Comparison of ENCODE assay signal across 14 mouse cellular contexts in the genomic region with DNA sequence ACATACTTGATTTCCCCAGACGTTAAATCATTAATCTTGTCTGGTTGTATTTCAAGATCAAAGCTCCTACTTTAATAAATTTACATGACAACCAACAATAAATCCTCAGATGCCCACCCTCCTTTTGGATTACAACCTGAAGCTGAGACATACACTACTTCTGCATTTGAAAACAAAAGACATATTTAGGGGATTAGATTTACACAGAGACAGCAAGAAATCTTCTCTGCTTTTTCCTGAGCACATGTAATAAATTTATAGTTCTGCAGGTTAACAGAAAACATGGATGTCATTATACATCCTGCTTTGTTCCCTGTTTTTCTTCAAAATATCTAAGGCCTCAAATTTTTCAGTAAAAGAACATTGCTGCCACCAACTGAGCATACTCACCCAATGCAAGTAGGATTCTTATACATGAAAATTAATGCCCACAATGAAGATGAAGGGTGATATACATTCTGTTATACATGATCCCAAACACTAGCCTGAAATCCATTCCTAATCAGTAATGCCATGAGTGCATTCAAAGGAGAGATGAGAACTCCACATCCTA.
A peak's percentile ranks its signal among the peaks of the same experiment; 100 is the strongest.
DNase-seq lines count a peak whose midpoint lies in the region; ATAC-seq and TF ChIP-seq lines count a peak whose summit lies in the region.
"Had no signal": no experiment of that assay in that cellular context is flagged by ENCODE, and none has a peak within 500 bp of the region (broad histone marks: within the 10 kb centered on the region; RNA-seq: fewer than 3 reads in every experiment).

No protein-coding gene starts in this region.

- no peaks in the 10 kb centered on the region for H3K36me3 ChIP-seq in forebrain, embryonic 13.5 days (ENCODE audit: poor library complexity, severe bottlenecking)
- no peaks in the 10 kb centered on the region for H3K36me3 ChIP-seq in forebrain, embryonic 15.5 days
- no peaks in the 10 kb centered on the region for H3K36me3 ChIP-seq in neural tube, embryonic 15.5 days
- H3K36me3 ChIP-seq: limb, embryonic 12.5 days had no signal

- intact Hi-C loops in left cerebral cortex, adult 2 months (cut with DNase I): no loop called here
- intact Hi-C loops in gastrocnemius, postnatal 14 days (cut with DNase I; ENCODE audit: low total_unique reads): no loop called here

- H3K27me3 ChIP-seq in forebrain, embryonic 13.5 days: no peaks in the 10 kb centered on the region
- no peaks in the 10 kb centered on the region for H3K27me3 ChIP-seq in forebrain, embryonic 15.5 days
- no peaks in the 10 kb centered on the region for H3K27me3 ChIP-seq in neural tube, embryonic 15.5 days (replicated peaks)
- H3K27me3 ChIP-seq: limb, embryonic 12.5 days had no signal

- H3K9me3 ChIP-seq in forebrain, embryonic 13.5 days (replicated peaks): no peaks in the 10 kb centered on the region
- no peaks in the 10 kb centered on the region for H3K9me3 ChIP-seq in forebrain, embryonic 15.5 days
- no peaks in the 10 kb centered on the region for H3K9me3 ChIP-seq in neural tube, embryonic 15.5 days (replicated peaks)
- H3K9me3 ChIP-seq: limb, embryonic 12.5 days had no signal

- TF ChIP-seq CTCF in left cerebral cortex, adult 2 months (IDR thresholded peaks at IDR 0.05): peak; percentile 59

- H3K4me2 ChIP-seq in forebrain, embryonic 13.5 days: no peak overlapping the region
- no peak overlapping the region for H3K4me2 ChIP-seq in forebrain, embryonic 15.5 days (replicated peaks)
- no peak overlapping the region for H3K4me2 ChIP-seq in neural tube, embryonic 15.5 days
- H3K4me2 ChIP-seq: limb, embryonic 12.5 days had no signal

- ATAC-seq in forebrain, embryonic 13.5 days: peak; percentile 21; the same call in 1 of the 2 replicates
- ATAC-seq in forebrain, embryonic 15.5 days (replicated peaks): no peak; the same call in 1 of the 2 replicates
- ATAC-seq in neural tube, embryonic 15.5 days (ENCODE audit: low FRiP score): peak; percentile 47; the same call in 1 of the 2 replicates

- no peaks in the 10 kb centered on the region for H3K4me1 ChIP-seq in forebrain, embryonic 13.5 days
- H3K4me1 ChIP-seq in forebrain, embryonic 15.5 days: no peaks in the 10 kb centered on the region
- H3K4me1 ChIP-seq in neural tube, embryonic 15.5 days: no peaks in the 10 kb centered on the region
- H3K4me1 ChIP-seq: limb, embryonic 12.5 days had no signal

- H3K4me3 ChIP-seq in forebrain, embryonic 13.5 days: no peak overlapping the region
- no peak overlapping the region for H3K4me3 ChIP-seq in forebrain, embryonic 15.5 days
- no peak overlapping the region for H3K4me3 ChIP-seq in left cerebral cortex, adult 2 months
- H3K4me3 ChIP-seq in neural tube, embryonic 15.5 days (replicated peaks): no peak overlapping the region
- H3K4me3 ChIP-seq: limb, embryonic 12.5 days; myocyte had no signal

- 60% methylated on average over 1 of the region's 1 CpGs for WGBS in forebrain, embryonic 13.5 days
- 63% methylated on average over 1 of the region's 1 CpGs for WGBS in forebrain, embryonic 15.5 days
- 65% methylated on average over 1 of the region's 1 CpGs for WGBS in neural tube, embryonic 15.5 days

- DNase-seq in left cerebral cortex, adult 2 months (ENCODE audit: extremely low spot score in 1 of 2, low spot score in 2 of 2): no peak
- DNase-seq in left cerebral cortex, adult 8-10 months (ENCODE audit: low spot score in 2 of 2): no peak
- peak; percentile 64 for DNase-seq in brain, adult 2 months (ENCODE audit: low read depth, low spot score)
- no peak for DNase-seq in gastrocnemius, postnatal 14 days
- no peak for DNase-seq in yolk sac, embryonic 10.5 days (ENCODE audit: low spot score)
- DNase-seq: adrenal gland, adult 2 months; cerebellum, postnatal 25 days; thymus, adult 2 months had no signal

- no peak overlapping the region for H3K27ac ChIP-seq in forebrain, embryonic 13.5 days
- H3K27ac ChIP-seq in forebrain, embryonic 15.5 days (replicated peaks): no peak overlapping the region
- no peak overlapping the region for H3K27ac ChIP-seq in left cerebral cortex, adult 2 months
- H3K27ac ChIP-seq in neural tube, embryonic 15.5 days (replicated peaks): no peak overlapping the region
- H3K27ac ChIP-seq: limb, embryonic 12.5 days; macrophage had no signal

- H3K9ac ChIP-seq in forebrain, embryonic 13.5 days: no peak overlapping the region
- no peak overlapping the region for H3K9ac ChIP-seq in forebrain, embryonic 15.5 days (replicated peaks)
- no peak overlapping the region for H3K9ac ChIP-seq in neural tube, embryonic 15.5 days (replicated peaks)
- H3K9ac ChIP-seq: limb, embryonic 12.5 days had no signal
